Mouse (Mus musculus): ENCODE measurements around the gene Col25a1.

Gene Col25a1

GRCm38 (mm10) chr3:130252355-130252754 is 121.1 kb downstream of the Col25a1 start:
- DNase-seq (ENCODE audit: low spot score in 2 of 2): no peak

- no peak for DNase-seq (ENCODE audit: low spot score in 2 of 2)
Measured at GRCm38 (mm10) chr3:130256059-130256458, 124.8 kb downstream of the Col25a1 start.

GRCm38 (mm10) chr3:130256610-130257009 is 125.3 kb downstream of the Col25a1 start:
- no peak for DNase-seq (ENCODE audit: low spot score in 2 of 2)

- DNase-seq (ENCODE audit: low spot score in 2 of 2): no peak
Measured at GRCm38 (mm10) chr3:130259670-130260069, 128.4 kb downstream of the Col25a1 start.

GRCm38 (mm10) chr3:130260316-130260715 is 129.0 kb downstream of the Col25a1 start:
- DNase-seq (ENCODE audit: low spot score in 2 of 2): no peak

GRCm38 (mm10) chr3:130265104-130265503 is 133.8 kb downstream of the Col25a1 start:
- peak; percentile 49 to 52 for DNase-seq (ENCODE audit: low spot score in 2 of 2)

- DNase-seq (ENCODE audit: low spot score in 2 of 2): peak in 1 of 2 experiments; percentile 8
Measured at GRCm38 (mm10) chr3:130270509-130270908, 139.2 kb downstream of the Col25a1 start.

GRCm38 (mm10) chr3:130273949-130274348 is 142.6 kb downstream of the Col25a1 start:
- no peak for DNase-seq (ENCODE audit: low spot score in 2 of 2)

- no peak for DNase-seq (ENCODE audit: low spot score in 2 of 2)
Measured at GRCm38 (mm10) chr3:130278298-130279050, 147.2 kb downstream of the Col25a1 start.

GRCm38 (mm10) chr3:130283011-130283760 is 151.9 kb downstream of the Col25a1 start:
- no peak for DNase-seq (ENCODE audit: low spot score in 2 of 2)

- DNase-seq (ENCODE audit: low spot score in 2 of 2): no peak
Measured at GRCm38 (mm10) chr3:130288102-130288501, 156.8 kb downstream of the Col25a1 start.

- DNase-seq (ENCODE audit: low spot score in 2 of 2): no peak
Measured at GRCm38 (mm10) chr3:130288756-130289155, 157.5 kb downstream of the Col25a1 start.

- DNase-seq (ENCODE audit: low spot score in 2 of 2): no peak
Measured at GRCm38 (mm10) chr3:130289220-130289619, 157.9 kb downstream of the Col25a1 start.

GRCm38 (mm10) chr3:130290175-130290574 is 158.9 kb downstream of the Col25a1 start:
- DNase-seq (ENCODE audit: low spot score in 2 of 2): no peak

- DNase-seq (ENCODE audit: low spot score in 2 of 2): no peak
Measured at GRCm38 (mm10) chr3:130290672-130291071, 159.4 kb downstream of the Col25a1 start.

- no peak for DNase-seq (ENCODE audit: low spot score in 2 of 2)
Measured at GRCm38 (mm10) chr3:130291926-130292325, 160.6 kb downstream of the Col25a1 start.

- DNase-seq (ENCODE audit: low spot score in 2 of 2): no peak
Measured at GRCm38 (mm10) chr3:130300530-130300929, 169.2 kb downstream of the Col25a1 start.

GRCm38 (mm10) chr3:130303597-130303996 is 172.3 kb downstream of the Col25a1 start:
- DNase-seq (ENCODE audit: low spot score in 2 of 2): no peak

GRCm38 (mm10) chr3:130304827-130305226 is 173.5 kb downstream of the Col25a1 start:
- no peak for DNase-seq (ENCODE audit: low spot score in 2 of 2)

- no peak for DNase-seq (ENCODE audit: low spot score in 2 of 2)
Measured at GRCm38 (mm10) chr3:130305686-130306085, 174.4 kb downstream of the Col25a1 start.

- DNase-seq (ENCODE audit: low spot score in 2 of 2): no peak
Measured at GRCm38 (mm10) chr3:130309277-130309676, 178.0 kb downstream of the Col25a1 start.

- no peak for DNase-seq (ENCODE audit: low spot score in 2 of 2)
Measured at GRCm38 (mm10) chr3:130310694-130311305, 179.5 kb downstream of the Col25a1 start.

GRCm38 (mm10) chr3:130313246-130313645 is 181.9 kb downstream of the Col25a1 start:
- no peak for DNase-seq (ENCODE audit: low spot score in 2 of 2)

Data from left cerebral cortex, adult 9 months (tissue).